Mouse (Mus musculus): ENCODE results near the gene Gimap8.
A peak's percentile ranks its signal among the peaks of the same experiment; 100 is the strongest.
"Not testable (repeated sequence)": the region's sequence is repeated elsewhere in the genome, so short reads cannot be mapped to it uniquely, and the experiment has no call there.

The Gimap8 gene

GRCm38 (mm10) chr6:48614756-48615155, 32.3 kb upstream of the Gimap8 start:
- Histone ChIP-seq H3K27me3 (ENCODE audit: insufficient read depth, low read length) (peaks cover 14% of the 10 kb centered on the region), H3K4me3 (replicated peaks; ENCODE audit: low read length) (no peak overlapping the region), H3K9me3 (ENCODE audit: low read length) (no peaks in the 10 kb centered on the region; the same call in 1 of the 2 replicates), H3K36me3 (ENCODE audit: insufficient read depth, low read length) (peaks cover 19% of the 10 kb centered on the region), H3K4me1 (replicated peaks; ENCODE audit: low read depth, low read length) (peaks cover 10% of the 10 kb centered on the region)
- TF ChIP-seq POU5F1 (IDR thresholded peaks at IDR 0.05; ENCODE audit: borderline replicate concordance, low read length), result no peak
- TF ChIP-seq CTCF (conservative IDR thresholded peaks at IDR 0.05; ENCODE audit: low read length), result no peak
- no peak for TF ChIP-seq NANOG (IDR thresholded peaks at IDR 0.05; ENCODE audit: borderline replicate concordance, low read length)

DNA sequence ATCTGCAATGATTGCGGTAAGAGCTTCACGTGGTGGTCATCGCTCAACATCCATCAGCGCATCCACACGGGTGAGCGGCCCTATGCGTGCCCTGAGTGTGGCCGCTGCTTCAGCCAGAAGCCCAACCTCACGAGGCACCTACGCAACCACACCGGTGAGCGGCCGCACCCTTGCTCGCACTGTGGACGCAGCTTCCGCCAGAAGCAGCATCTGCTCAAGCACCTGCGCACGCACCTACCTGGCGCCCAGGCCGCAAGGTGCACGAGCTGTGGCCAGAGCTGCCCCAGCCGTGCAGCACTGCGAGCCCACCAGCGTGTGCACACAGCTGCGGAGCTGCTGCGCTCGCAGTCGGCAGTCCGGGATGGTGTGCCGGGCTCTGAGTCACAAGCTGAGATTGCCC, 27.0 kb upstream of the Gimap8 start:
- Histone ChIP-seq H3K36me3 (ENCODE audit: insufficient read depth, low read length) (no peaks in the 10 kb centered on the region; the same call in 1 of the 2 replicates), H3K4me1 (replicated peaks; ENCODE audit: low read depth, low read length) (peaks cover 37% of the 10 kb centered on the region), H3K9me3 (ENCODE audit: low read length) (no peaks in the 10 kb centered on the region), H3K4me3 (replicated peaks; ENCODE audit: low read length) (peak overlapping the region; percentile 77), H3K27me3 (ENCODE audit: insufficient read depth, low read length) (peaks cover 38% of the 10 kb centered on the region)
- TF ChIP-seq CTCF (conservative IDR thresholded peaks at IDR 0.05; ENCODE audit: low read length), result no peak
- TF ChIP-seq POU5F1 (IDR thresholded peaks at IDR 0.05; ENCODE audit: borderline replicate concordance, low read length), result no peak
- TF ChIP-seq NANOG (IDR thresholded peaks at IDR 0.05; ENCODE audit: borderline replicate concordance, low read length), result no peak

DNA sequence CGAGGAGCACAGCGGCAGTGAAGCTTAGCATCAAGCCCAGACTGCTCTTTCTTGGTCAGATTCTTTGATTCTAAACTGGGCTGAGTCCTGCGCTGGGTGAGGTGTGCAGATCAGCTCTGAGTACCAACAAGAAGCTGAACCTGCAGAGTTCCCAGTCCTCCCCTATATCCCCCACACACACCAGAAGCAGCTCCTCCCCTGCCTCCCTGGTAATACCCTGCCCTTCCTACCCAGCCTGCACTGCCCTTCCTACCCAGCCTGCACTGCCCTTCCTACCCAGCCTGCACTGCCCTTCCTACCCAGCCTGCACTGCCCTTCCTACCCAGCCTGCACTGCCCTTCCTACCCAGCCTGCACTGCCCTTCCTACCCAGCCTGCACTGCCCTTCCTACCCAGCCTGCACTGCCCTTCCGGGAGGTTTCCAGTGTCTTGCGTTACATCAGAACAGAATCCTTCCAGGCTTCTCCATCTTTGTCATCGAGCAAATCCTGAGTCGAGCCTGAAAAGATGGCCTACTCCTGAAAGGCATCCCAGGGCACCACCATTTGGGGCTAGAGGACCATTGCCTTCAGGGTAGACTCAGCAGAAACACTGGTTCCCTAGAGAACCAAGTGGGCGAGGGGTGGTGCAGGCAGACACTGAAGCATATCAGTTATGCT, 24.7 kb upstream of the Gimap8 start:
- H3K36me3 ChIP-seq (ENCODE audit: insufficient read depth, low read length); H3K9me3 ChIP-seq (ENCODE audit: low read length): not testable (repeated sequence)
- Histone ChIP-seq H3K4me3 (replicated peaks; ENCODE audit: low read length) (peak overlapping the region; percentile 71), H3K4me1 (replicated peaks; ENCODE audit: low read depth, low read length) (peaks cover 47% of the 10 kb centered on the region), H3K27me3 (ENCODE audit: insufficient read depth, low read length) (peaks cover 61% of the 10 kb centered on the region)

GRCm38 (mm10) chr6:48623460-48623859, 23.6 kb upstream of the Gimap8 start:
- Histone ChIP-seq H3K4me3 (replicated peaks; ENCODE audit: low read length) (no peak overlapping the region), H3K9me3 (ENCODE audit: low read length) (0 out of 2 replicates have a peak, but pooled peaks cover 4% of the 10 kb centered on the region), H3K4me1 (replicated peaks; ENCODE audit: low read depth, low read length) (peaks cover 57% of the 10 kb centered on the region), H3K27me3 (ENCODE audit: insufficient read depth, low read length) (peaks cover 69% of the 10 kb centered on the region), H3K36me3 (ENCODE audit: insufficient read depth, low read length) (no peaks in the 10 kb centered on the region)
- TF ChIP-seq CTCF (conservative IDR thresholded peaks at IDR 0.05; ENCODE audit: low read length), result 0 out of 2 replicates have a peak, but pooled peaks have one; percentile 5
- TF ChIP-seq NANOG (IDR thresholded peaks at IDR 0.05; ENCODE audit: borderline replicate concordance, low read length), result no peak

DNA sequence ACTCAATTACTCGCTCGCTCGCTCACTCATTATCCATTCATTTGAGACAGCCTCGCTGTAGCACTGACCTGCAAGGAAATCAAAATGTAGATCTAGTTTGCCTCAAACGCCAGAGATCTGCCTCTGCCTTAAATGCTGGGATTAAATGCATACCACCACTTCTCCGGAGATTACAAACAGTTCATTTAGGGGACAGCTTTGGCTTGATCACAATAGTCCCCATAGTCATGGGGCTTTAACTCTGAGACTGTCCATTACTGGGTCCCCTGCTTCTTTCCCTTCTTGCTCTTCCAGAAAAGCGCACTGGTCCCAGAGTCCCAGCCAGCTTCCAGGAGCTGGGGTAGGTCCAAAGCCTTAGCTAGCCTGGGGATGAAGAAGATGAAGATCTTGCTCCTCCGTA, 20.6 kb upstream of the Gimap8 start, which contains the start of gene AI854703:
TSS of gene AI854703 (plus strand) at position 301 of the 400 bp plus-strand sequence.
- Histone ChIP-seq H3K27me3 (ENCODE audit: insufficient read depth, low read length) (peaks cover 70% of the 10 kb centered on the region), H3K4me3 (replicated peaks; ENCODE audit: low read length) (peak within 1 kb of the TSS; percentile 72), H3K9me3 (ENCODE audit: low read length) (peaks cover 13% of the 10 kb centered on the region; the same call in 1 of the 2 replicates), H3K4me1 (replicated peaks; ENCODE audit: low read depth, low read length) (peaks cover 41% of the 10 kb centered on the region), H3K36me3 (ENCODE audit: insufficient read depth, low read length) (no peaks in the 10 kb centered on the region)
- TF ChIP-seq CTCF (conservative IDR thresholded peaks at IDR 0.05; ENCODE audit: low read length), result no peak
- no peak for TF ChIP-seq NANOG (IDR thresholded peaks at IDR 0.05; ENCODE audit: borderline replicate concordance, low read length)
- no peak for TF ChIP-seq POU5F1 (IDR thresholded peaks at IDR 0.05; ENCODE audit: borderline replicate concordance, low read length)

DNA sequence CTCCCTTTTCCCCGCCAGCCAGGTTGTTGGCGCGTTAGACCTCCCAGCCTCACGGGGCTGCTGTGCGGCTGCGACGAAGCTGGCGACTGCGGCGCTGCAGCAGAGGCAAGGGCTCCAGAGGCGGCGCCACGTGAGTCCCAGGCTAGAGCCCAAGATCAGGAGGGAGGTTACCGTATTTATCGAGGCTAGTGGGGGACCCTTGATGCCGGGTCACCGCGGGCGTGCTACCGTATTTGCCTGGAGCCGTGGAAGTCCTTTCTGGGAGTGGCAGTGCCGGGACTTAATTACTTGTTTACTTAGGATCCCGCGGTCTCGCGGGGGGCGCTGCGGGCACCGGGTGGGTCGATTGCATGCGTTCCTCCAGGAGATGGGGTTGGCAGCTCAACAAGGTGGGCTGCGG, 20.1 kb upstream of the Gimap8 start:
- Histone ChIP-seq H3K9me3 (ENCODE audit: low read length) (peaks cover 13% of the 10 kb centered on the region; the same call in 1 of the 2 replicates), H3K27me3 (ENCODE audit: insufficient read depth, low read length) (peaks cover 73% of the 10 kb centered on the region), H3K4me3 (replicated peaks; ENCODE audit: low read length) (peak overlapping the region; percentile 72), H3K36me3 (ENCODE audit: insufficient read depth, low read length) (no peaks in the 10 kb centered on the region), H3K4me1 (replicated peaks; ENCODE audit: low read depth, low read length) (peaks cover 38% of the 10 kb centered on the region)
- no peak for TF ChIP-seq NANOG (IDR thresholded peaks at IDR 0.05; ENCODE audit: borderline replicate concordance, low read length)
- no peak for TF ChIP-seq CTCF (conservative IDR thresholded peaks at IDR 0.05; ENCODE audit: low read length)
- no peak for TF ChIP-seq POU5F1 (IDR thresholded peaks at IDR 0.05; ENCODE audit: borderline replicate concordance, low read length)

DNA sequence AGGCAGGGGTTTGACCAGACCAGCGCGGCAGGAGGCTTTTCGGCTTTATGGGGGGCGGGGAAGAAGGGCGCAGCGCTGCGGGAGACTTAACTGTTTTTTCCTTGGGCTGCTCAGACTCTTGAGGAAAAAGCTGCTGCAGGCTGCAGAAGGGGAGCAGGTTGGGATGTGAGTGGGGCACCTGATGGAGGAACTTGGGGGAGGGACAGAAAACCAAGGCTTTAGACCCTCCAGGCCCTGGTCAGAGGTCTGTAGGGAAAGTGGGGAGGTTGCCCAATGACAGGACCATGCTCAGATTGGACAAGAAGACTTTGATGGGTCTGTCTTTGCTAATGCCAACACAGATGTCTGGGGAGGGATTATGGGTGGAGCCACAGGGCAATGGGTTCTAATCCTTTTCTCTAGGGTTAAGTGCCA, 19.5 kb upstream of the Gimap8 start:
- Histone ChIP-seq H3K27me3 (ENCODE audit: insufficient read depth, low read length) (peaks cover 78% of the 10 kb centered on the region), H3K9me3 (ENCODE audit: low read length) (peaks cover 13% of the 10 kb centered on the region; the same call in 1 of the 2 replicates), H3K36me3 (ENCODE audit: insufficient read depth, low read length) (no peaks in the 10 kb centered on the region), H3K4me1 (replicated peaks; ENCODE audit: low read depth, low read length) (peaks cover 38% of the 10 kb centered on the region), H3K4me3 (replicated peaks; ENCODE audit: low read length) (peak overlapping the region; percentile 72)
- no peak for TF ChIP-seq NANOG (IDR thresholded peaks at IDR 0.05; ENCODE audit: borderline replicate concordance, low read length)

DNA sequence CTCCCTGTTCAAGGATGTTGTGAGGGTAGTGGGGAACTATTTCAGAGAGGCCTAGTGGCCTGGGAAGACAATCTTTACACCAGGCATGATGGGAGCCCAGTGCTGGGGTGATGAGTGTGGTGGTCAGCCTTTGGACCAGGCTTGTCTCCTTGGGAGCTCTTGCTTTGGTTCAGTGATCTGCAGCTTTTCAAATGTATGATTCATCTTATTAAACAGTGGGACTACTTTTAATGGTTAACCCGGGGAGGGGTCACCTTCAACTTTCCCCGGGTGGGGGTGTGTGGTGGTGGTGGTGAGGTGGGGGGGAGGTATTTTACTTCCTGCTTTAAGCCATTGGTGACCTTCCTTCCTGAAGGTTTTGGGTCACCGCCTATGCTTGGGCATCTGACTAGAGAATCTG, 18.7 kb upstream of the Gimap8 start:
- TF ChIP-seq NANOG (IDR thresholded peaks at IDR 0.05; ENCODE audit: borderline replicate concordance, low read length), result no peak
- no peak for TF ChIP-seq CTCF (conservative IDR thresholded peaks at IDR 0.05; ENCODE audit: low read length)
- no peak for TF ChIP-seq POU5F1 (IDR thresholded peaks at IDR 0.05; ENCODE audit: borderline replicate concordance, low read length)
- H3K36me3 ChIP-seq (ENCODE audit: insufficient read depth, low read length), result no peaks in the 10 kb centered on the region
- H3K9me3 ChIP-seq (ENCODE audit: low read length), result peaks cover 13% of the 10 kb centered on the region; the same call in 1 of the 2 replicates
- peaks cover 85% of the 10 kb centered on the region for H3K27me3 ChIP-seq (ENCODE audit: insufficient read depth, low read length)
- H3K4me3 ChIP-seq (replicated peaks; ENCODE audit: low read length), result no peak overlapping the region
- peaks cover 33% of the 10 kb centered on the region for H3K4me1 ChIP-seq (replicated peaks; ENCODE audit: low read depth, low read length)
